Mouse (Mus musculus): ENCODE data around the gene Ptpa. TPM values are rescaled to one million over a fixed set of nuclear protein-coding genes. Genes with fewer than 3 reads are reported as not detected.

The Ptpa gene
- total and polyA plus RNA-seq, 2 experiments from 2014 or later, result 138 to 147 TPM

GRCm38 (mm10) chr2:30441518-30442497 lies 26.0 kb downstream of the Ptpa start:
- peak overlapping the region; percentile 78 for H3K27ac ChIP-seq (ENCODE audit: low read depth, low read length)
- H3K36me3 ChIP-seq (ENCODE audit: insufficient read depth, low read length), result peaks cover 45% of the 10 kb centered on the region
- no peak overlapping the region for H3K4me3 ChIP-seq (ENCODE audit: low read depth, low read length)
- 5% methylated on average over 15 of the region's 15 CpGs for WGBS
- DNase-seq (ENCODE audit: low spot score) (peak; percentile 97), ATAC-seq (ENCODE audit: low FRiP score) (peak; percentile 72; the same call in 1 of the 2 replicates)
- H3K27me3 ChIP-seq (ENCODE audit: insufficient read depth, low read length), result no peaks in the 10 kb centered on the region
- no peaks in the 10 kb centered on the region for H3K9me3 ChIP-seq (ENCODE audit: low read length)
- peaks cover 15% of the 10 kb centered on the region; the same call in 1 of the 2 replicates for H3K4me1 ChIP-seq (ENCODE audit: insufficient read depth, low read length)
- peak overlapping the region; percentile 18 for H3K4me2 ChIP-seq (ENCODE audit: low read depth, low read length, poor library complexity, severe bottlenecking)
- H3K9ac ChIP-seq (replicated peaks; ENCODE audit: low read length, poor library complexity, severe bottlenecking), result peak overlapping the region; percentile 25
- no peak; the same call in 1 of the 2 replicates for TF ChIP-seq CTCF (IDR thresholded peaks at IDR 0.05)

GRCm38 (mm10) chr2:30442498-30442890 lies 26.7 kb downstream of the Ptpa start:
- DNase-seq (ENCODE audit: low spot score) (no peak), ATAC-seq (ENCODE audit: low FRiP score) (no peak)
- H3K36me3 ChIP-seq (ENCODE audit: insufficient read depth, low read length), result peaks cover 42% of the 10 kb centered on the region
- 56% methylated on average over 5 of the region's 5 CpGs for WGBS
- H3K4me1 ChIP-seq (ENCODE audit: insufficient read depth, low read length), result peaks cover 15% of the 10 kb centered on the region; the same call in 1 of the 2 replicates
- peak overlapping the region; percentile 18; the same call in 1 of the 2 replicates for H3K4me2 ChIP-seq (ENCODE audit: low read depth, low read length, poor library complexity, severe bottlenecking)
- H3K4me3 ChIP-seq (ENCODE audit: low read depth, low read length), result no peak overlapping the region
- no peaks in the 10 kb centered on the region for H3K9me3 ChIP-seq (ENCODE audit: low read length)
- no peak for TF ChIP-seq CTCF (IDR thresholded peaks at IDR 0.05)
- peak overlapping the region; percentile 26; the same call in 1 of the 2 replicates for H3K9ac ChIP-seq (replicated peaks; ENCODE audit: low read length, poor library complexity, severe bottlenecking)
- no peaks in the 10 kb centered on the region for H3K27me3 ChIP-seq (ENCODE audit: insufficient read depth, low read length)
- peak overlapping the region; percentile 78 for H3K27ac ChIP-seq (ENCODE audit: low read depth, low read length)

- H3K9ac ChIP-seq (replicated peaks; ENCODE audit: low read length, poor library complexity, severe bottlenecking), result no peak overlapping the region
Observed at GRCm38 (mm10) chr2:30443281-30443680, 27.4 kb downstream of the Ptpa start.

GRCm38 (mm10) chr2:30444006-30444405 lies 28.2 kb downstream of the Ptpa start:
- no peak overlapping the region for H3K4me3 ChIP-seq (ENCODE audit: low read depth, low read length)
- DNase-seq (ENCODE audit: low spot score) (no peak), ATAC-seq (ENCODE audit: low FRiP score) (no peak)
- H3K4me2 ChIP-seq (ENCODE audit: low read depth, low read length, poor library complexity, severe bottlenecking), result no peak overlapping the region
- no peaks in the 10 kb centered on the region for H3K27me3 ChIP-seq (ENCODE audit: insufficient read depth, low read length)
- WGBS, result 84% methylated on average over 5 of the region's 5 CpGs
- peaks cover 30% of the 10 kb centered on the region for H3K36me3 ChIP-seq (ENCODE audit: insufficient read depth, low read length)
- H3K27ac ChIP-seq (ENCODE audit: low read depth, low read length), result no peak overlapping the region
- no peaks in the 10 kb centered on the region for H3K9me3 ChIP-seq (ENCODE audit: low read length)
- no peak overlapping the region for H3K9ac ChIP-seq (replicated peaks; ENCODE audit: low read length, poor library complexity, severe bottlenecking)
- H3K4me1 ChIP-seq (ENCODE audit: insufficient read depth, low read length), result peaks cover 15% of the 10 kb centered on the region; the same call in 1 of the 2 replicates
- TF ChIP-seq CTCF (IDR thresholded peaks at IDR 0.05), result no peak

More at GRCm38 (mm10) chr2:30443281-30443680, 27.4 kb downstream of the Ptpa start:
- peaks cover 36% of the 10 kb centered on the region for H3K36me3 ChIP-seq (ENCODE audit: insufficient read depth, low read length)
- no peak for TF ChIP-seq CTCF (IDR thresholded peaks at IDR 0.05)
- DNase-seq (ENCODE audit: low spot score) (no peak), ATAC-seq (ENCODE audit: low FRiP score) (no peak)
- no peaks in the 10 kb centered on the region for H3K9me3 ChIP-seq (ENCODE audit: low read length)
- H3K4me2 ChIP-seq (ENCODE audit: low read depth, low read length, poor library complexity, severe bottlenecking), result no peak overlapping the region
- no peak overlapping the region for H3K4me3 ChIP-seq (ENCODE audit: low read depth, low read length)
- peaks cover 15% of the 10 kb centered on the region; the same call in 1 of the 2 replicates for H3K4me1 ChIP-seq (ENCODE audit: insufficient read depth, low read length)
- WGBS, result 60% methylated on average over 4 of the region's 4 CpGs
- H3K27ac ChIP-seq (ENCODE audit: low read depth, low read length), result 0 out of 2 replicates have a peak overlapping the region, but pooled peaks have one; percentile 78
- no peaks in the 10 kb centered on the region for H3K27me3 ChIP-seq (ENCODE audit: insufficient read depth, low read length)

GRCm38 (mm10) chr2:30444450-30444849 lies 28.6 kb downstream of the Ptpa start:
- ATAC-seq (ENCODE audit: low FRiP score) (no peak), DNase-seq (ENCODE audit: low spot score) (no peak)
- TF ChIP-seq CTCF (IDR thresholded peaks at IDR 0.05), result no peak
- no peaks in the 10 kb centered on the region for H3K9me3 ChIP-seq (ENCODE audit: low read length)
- peaks cover 25% of the 10 kb centered on the region for H3K36me3 ChIP-seq (ENCODE audit: insufficient read depth, low read length)
- peaks cover 15% of the 10 kb centered on the region; the same call in 1 of the 2 replicates for H3K4me1 ChIP-seq (ENCODE audit: insufficient read depth, low read length)
- no peak overlapping the region for H3K9ac ChIP-seq (replicated peaks; ENCODE audit: low read length, poor library complexity, severe bottlenecking)
- no peak overlapping the region for H3K4me3 ChIP-seq (ENCODE audit: low read depth, low read length)
- no peaks in the 10 kb centered on the region for H3K27me3 ChIP-seq (ENCODE audit: insufficient read depth, low read length)
- no peak overlapping the region for H3K27ac ChIP-seq (ENCODE audit: low read depth, low read length)
- no peak overlapping the region for H3K4me2 ChIP-seq (ENCODE audit: low read depth, low read length, poor library complexity, severe bottlenecking)

GRCm38 (mm10) chr2:30445312-30445711 lies 29.5 kb downstream of the Ptpa start:
- H3K36me3 ChIP-seq (ENCODE audit: insufficient read depth, low read length), result peaks cover 17% of the 10 kb centered on the region; the same call in 1 of the 2 replicates
- no peak for DNase-seq (ENCODE audit: low spot score)
- no peak overlapping the region for H3K4me3 ChIP-seq (ENCODE audit: low read depth, low read length)
- no peak for ATAC-seq (ENCODE audit: low FRiP score)
- no peaks in the 10 kb centered on the region for H3K9me3 ChIP-seq (ENCODE audit: low read length)
- no peaks in the 10 kb centered on the region for H3K27me3 ChIP-seq (ENCODE audit: insufficient read depth, low read length)
- H3K27ac ChIP-seq (ENCODE audit: low read depth, low read length), result no peak overlapping the region
- no peak overlapping the region for H3K9ac ChIP-seq (replicated peaks; ENCODE audit: low read length, poor library complexity, severe bottlenecking)
- H3K4me1 ChIP-seq (ENCODE audit: insufficient read depth, low read length), result peaks cover 15% of the 10 kb centered on the region; the same call in 1 of the 2 replicates
- TF ChIP-seq CTCF (IDR thresholded peaks at IDR 0.05), result no peak
- 31% methylated on average over 2 of the region's 2 CpGs for WGBS
- H3K4me2 ChIP-seq (ENCODE audit: low read depth, low read length, poor library complexity, severe bottlenecking), result no peak overlapping the region
